Mouse (Mus musculus): ENCODE measurements around the gene Lrp4. TPM values are rescaled to one million over a fixed set of nuclear protein-coding genes. Genes with fewer than 3 reads are reported as not detected.

Gene Lrp4
- polyA plus RNA-seq, 1 experiment from 2014 or later: 6.3 TPM

DNA sequence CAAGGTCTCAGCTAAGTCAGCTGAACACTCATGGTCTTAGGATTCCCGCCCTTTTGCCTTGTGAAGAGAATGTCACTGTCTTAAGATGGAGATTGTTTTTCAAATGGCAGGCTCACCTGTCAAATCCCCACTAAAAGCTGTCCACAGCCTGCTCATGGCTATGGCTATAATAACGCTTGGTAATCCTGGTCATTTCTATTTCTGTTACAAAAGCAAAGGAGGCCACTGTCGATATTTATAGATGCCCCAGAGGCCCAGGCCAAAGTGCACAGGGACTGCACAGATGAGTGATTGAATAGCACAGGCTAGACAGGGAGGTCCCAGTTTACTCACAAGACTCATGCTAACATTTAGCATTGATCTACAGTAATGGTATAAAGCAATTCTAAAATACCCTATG lies 28.2 kb upstream of the Lrp4 start:
- no peak for ATAC-seq (replicated peaks; ENCODE audit: insufficient number of reproducible peaks, low FRiP score, low TSS enrichment, low read depth)
- Histone ChIP-seq H3K4me1 (ENCODE audit: control insufficient read depth, insufficient read depth, low read length) (no peaks in the 10 kb centered on the region), H3K4me2 (ENCODE audit: low read depth, low read length) (no peak overlapping the region), H3K9ac (replicated peaks; ENCODE audit: low read length) (no peak overlapping the region), H3K9me3 (replicated peaks; ENCODE audit: control insufficient read depth, low read length) (no peaks in the 10 kb centered on the region), H3K27ac (replicated peaks; ENCODE audit: low read depth, low read length) (no peak overlapping the region), H3K27me3 (ENCODE audit: control insufficient read depth, insufficient read depth, low read length) (no peaks in the 10 kb centered on the region), H3K36me3 (replicated peaks; ENCODE audit: control insufficient read depth, insufficient read depth, low read depth, low read length) (no peaks in the 10 kb centered on the region), H3K4me3 (ENCODE audit: low read depth, low read length) (no peak overlapping the region)
- no peak for DNase-seq (ENCODE audit: low spot score)
- 79% methylated on average over 3 of the region's 3 CpGs for WGBS

- ATAC-seq (replicated peaks; ENCODE audit: insufficient number of reproducible peaks, low FRiP score, low TSS enrichment, low read depth) (no peak), DNase-seq (ENCODE audit: low spot score) (no peak)
- no peaks in the 10 kb centered on the region for H3K27me3 ChIP-seq (ENCODE audit: control insufficient read depth, insufficient read depth, low read length)
- H3K27ac ChIP-seq (replicated peaks; ENCODE audit: low read depth, low read length): no peak overlapping the region
- H3K4me1 ChIP-seq (ENCODE audit: control insufficient read depth, insufficient read depth, low read length): no peaks in the 10 kb centered on the region
- H3K9ac ChIP-seq (replicated peaks; ENCODE audit: low read length): no peak overlapping the region
- 27% methylated on average over 9 of the region's 9 CpGs for WGBS
- H3K4me3 ChIP-seq (ENCODE audit: low read depth, low read length): no peak overlapping the region
- H3K36me3 ChIP-seq (replicated peaks; ENCODE audit: control insufficient read depth, insufficient read depth, low read depth, low read length): no peaks in the 10 kb centered on the region
- no peaks in the 10 kb centered on the region for H3K9me3 ChIP-seq (replicated peaks; ENCODE audit: control insufficient read depth, low read length)
- no peak overlapping the region for H3K4me2 ChIP-seq (ENCODE audit: low read depth, low read length)
Observed at GRCm38 (mm10) chr2:91429915-91430599, 27.3 kb upstream of the Lrp4 start.

GRCm38 (mm10) chr2:91430600-91430919 lies 26.8 kb upstream of the Lrp4 start:
- DNase-seq (ENCODE audit: low spot score) (peak; percentile 16), ATAC-seq (replicated peaks; ENCODE audit: insufficient number of reproducible peaks, low FRiP score, low TSS enrichment, low read depth) (peak; percentile 52; the same call in 1 of the 2 replicates)
- no peak overlapping the region for H3K9ac ChIP-seq (replicated peaks; ENCODE audit: low read length)
- no peaks in the 10 kb centered on the region for H3K4me1 ChIP-seq (ENCODE audit: control insufficient read depth, insufficient read depth, low read length)
- no peaks in the 10 kb centered on the region for H3K9me3 ChIP-seq (replicated peaks; ENCODE audit: control insufficient read depth, low read length)
- no peak overlapping the region for H3K4me2 ChIP-seq (ENCODE audit: low read depth, low read length)
- H3K27me3 ChIP-seq (ENCODE audit: control insufficient read depth, insufficient read depth, low read length): no peaks in the 10 kb centered on the region
- H3K4me3 ChIP-seq (ENCODE audit: low read depth, low read length): no peak overlapping the region
- 44% methylated on average over 6 of the region's 6 CpGs for WGBS
- H3K27ac ChIP-seq (replicated peaks; ENCODE audit: low read depth, low read length): no peak overlapping the region
- H3K36me3 ChIP-seq (replicated peaks; ENCODE audit: control insufficient read depth, insufficient read depth, low read depth, low read length): no peaks in the 10 kb centered on the region

DNA sequence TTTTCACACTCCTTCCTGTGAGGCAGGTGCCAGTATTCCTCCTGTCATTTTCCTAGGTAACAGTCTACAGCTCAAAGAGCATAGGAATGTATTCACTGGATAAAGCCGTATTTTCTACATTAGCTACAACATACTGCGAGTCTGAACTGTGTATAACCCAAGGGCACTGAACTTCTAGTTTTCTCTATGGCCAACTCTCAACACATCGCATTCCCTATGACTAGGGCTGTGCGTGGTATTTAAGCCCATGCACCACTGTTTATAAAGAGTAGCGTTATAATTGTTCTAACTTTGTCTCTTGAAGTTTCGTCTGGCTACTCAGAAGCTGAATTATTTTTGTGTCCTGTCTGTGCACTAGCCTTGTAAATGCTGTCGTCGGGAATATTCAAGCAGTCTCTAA lies 20.6 kb upstream of the Lrp4 start:
- Histone ChIP-seq H3K9ac (replicated peaks; ENCODE audit: low read length) (no peak overlapping the region), H3K36me3 (replicated peaks; ENCODE audit: control insufficient read depth, insufficient read depth, low read depth, low read length) (no peaks in the 10 kb centered on the region), H3K9me3 (replicated peaks; ENCODE audit: control insufficient read depth, low read length) (no peaks in the 10 kb centered on the region), H3K4me2 (ENCODE audit: low read depth, low read length) (no peak overlapping the region), H3K27ac (replicated peaks; ENCODE audit: low read depth, low read length) (no peak overlapping the region), H3K4me1 (ENCODE audit: control insufficient read depth, insufficient read depth, low read length) (no peaks in the 10 kb centered on the region), H3K4me3 (ENCODE audit: low read depth, low read length) (no peak overlapping the region), H3K27me3 (ENCODE audit: control insufficient read depth, insufficient read depth, low read length) (no peaks in the 10 kb centered on the region)
- 87% methylated on average over 8 of the region's 8 CpGs for WGBS
- ATAC-seq (replicated peaks; ENCODE audit: insufficient number of reproducible peaks, low FRiP score, low TSS enrichment, low read depth): no peak
- no peak for DNase-seq (ENCODE audit: low spot score)

DNA sequence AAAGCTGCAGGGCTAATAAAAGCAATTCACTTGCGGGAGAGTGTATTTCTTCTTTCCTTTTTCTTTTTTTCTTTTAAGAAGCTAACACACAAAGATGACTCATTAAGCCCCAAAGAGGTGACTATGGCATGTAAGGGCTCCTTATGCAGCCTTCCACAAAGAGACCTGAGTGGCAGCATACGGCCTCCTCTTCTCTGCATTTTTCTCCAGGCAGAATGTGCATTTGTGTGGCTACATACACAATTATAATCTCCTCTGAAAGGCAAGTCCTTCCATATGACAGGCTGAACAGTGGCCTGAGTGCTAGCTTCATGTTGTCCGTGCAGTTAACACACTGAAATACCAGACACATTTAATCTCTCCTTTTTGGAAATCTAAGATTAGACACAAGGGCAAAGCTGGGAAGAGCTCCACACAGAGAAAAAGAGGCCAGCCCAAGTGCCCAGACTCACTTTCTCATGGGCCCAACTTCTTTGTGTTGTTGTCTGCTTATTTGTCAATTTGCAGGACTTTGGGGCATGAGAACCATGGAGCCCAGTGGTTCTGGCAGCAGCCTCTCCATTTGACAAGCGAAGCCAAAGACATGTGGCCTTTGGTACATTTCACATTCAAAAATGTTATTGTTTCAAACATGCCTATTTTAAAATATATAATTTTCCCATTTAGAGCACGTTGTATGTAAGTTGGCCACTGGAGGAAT lies 20.0 kb upstream of the Lrp4 start:
- Histone ChIP-seq H3K9me3 (replicated peaks; ENCODE audit: control insufficient read depth, low read length) (no peaks in the 10 kb centered on the region), H3K9ac (replicated peaks; ENCODE audit: low read length) (no peak overlapping the region), H3K36me3 (replicated peaks; ENCODE audit: control insufficient read depth, insufficient read depth, low read depth, low read length) (no peaks in the 10 kb centered on the region), H3K27me3 (ENCODE audit: control insufficient read depth, insufficient read depth, low read length) (no peaks in the 10 kb centered on the region), H3K4me1 (ENCODE audit: control insufficient read depth, insufficient read depth, low read length) (no peaks in the 10 kb centered on the region), H3K4me3 (ENCODE audit: low read depth, low read length) (no peak overlapping the region), H3K27ac (replicated peaks; ENCODE audit: low read depth, low read length) (no peak overlapping the region), H3K4me2 (ENCODE audit: low read depth, low read length) (no peak overlapping the region)
- 81% methylated on average over 5 of the region's 5 CpGs for WGBS
- DNase-seq (ENCODE audit: low spot score): no peak
- ATAC-seq (replicated peaks; ENCODE audit: insufficient number of reproducible peaks, low FRiP score, low TSS enrichment, low read depth): no peak

DNA sequence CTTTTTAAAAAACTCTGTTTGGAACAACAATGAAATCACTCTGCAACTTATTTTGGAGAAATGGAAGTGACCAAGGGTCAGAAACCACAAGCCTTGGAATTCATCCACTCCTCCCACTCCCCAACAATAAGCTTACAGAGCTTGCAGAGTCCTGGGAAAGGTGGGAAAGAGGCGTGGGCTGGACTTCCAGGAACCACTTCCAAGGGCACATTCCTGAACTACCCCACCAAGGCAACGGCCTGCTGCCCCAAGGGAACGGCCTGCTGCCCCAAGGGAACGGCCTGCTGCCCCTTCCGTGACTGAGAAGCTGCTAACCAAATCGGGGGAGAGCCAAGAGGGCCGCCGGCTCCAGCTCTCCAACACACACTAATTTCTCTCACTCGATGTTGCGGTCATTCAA lies 18.0 kb upstream of the Lrp4 start:
- whole genome bisulfite sequencing: 76% methylated on average over 10 of the region's 10 CpGs
- Histone ChIP-seq H3K9ac (replicated peaks; ENCODE audit: low read length) (no peak overlapping the region), H3K4me3 (ENCODE audit: low read depth, low read length) (no peak overlapping the region), H3K9me3 (replicated peaks; ENCODE audit: control insufficient read depth, low read length) (no peaks in the 10 kb centered on the region), H3K27ac (replicated peaks; ENCODE audit: low read depth, low read length) (no peak overlapping the region), H3K4me1 (ENCODE audit: control insufficient read depth, insufficient read depth, low read length) (no peaks in the 10 kb centered on the region), H3K36me3 (replicated peaks; ENCODE audit: control insufficient read depth, insufficient read depth, low read depth, low read length) (no peaks in the 10 kb centered on the region), H3K4me2 (ENCODE audit: low read depth, low read length) (no peak overlapping the region), H3K27me3 (ENCODE audit: control insufficient read depth, insufficient read depth, low read length) (no peaks in the 10 kb centered on the region)
- no peak for ATAC-seq (replicated peaks; ENCODE audit: insufficient number of reproducible peaks, low FRiP score, low TSS enrichment, low read depth)
- no peak for DNase-seq (ENCODE audit: low spot score)

DNA sequence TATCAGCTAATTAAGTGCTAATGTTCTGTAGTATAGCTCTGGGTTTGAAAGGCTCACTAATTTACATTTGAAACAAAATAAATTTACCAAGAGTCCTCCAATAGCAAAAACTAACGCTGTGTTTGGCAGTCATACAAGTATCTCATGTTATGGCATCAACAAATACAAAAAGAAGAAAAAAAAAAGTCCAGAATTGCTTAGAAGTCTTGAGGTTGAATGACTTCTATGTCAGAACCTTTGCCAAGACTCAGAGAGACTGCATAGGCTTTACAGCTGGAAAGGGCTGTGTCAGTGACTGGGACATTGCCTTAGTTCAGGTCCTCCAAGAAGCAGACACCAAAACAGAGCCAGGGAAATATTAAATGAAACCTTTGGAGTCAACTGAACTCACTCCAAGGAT lies 17.4 kb upstream of the Lrp4 start:
- H3K9ac ChIP-seq (replicated peaks; ENCODE audit: low read length): no peak overlapping the region
- H3K4me2 ChIP-seq (ENCODE audit: low read depth, low read length): no peak overlapping the region
- no peaks in the 10 kb centered on the region for H3K9me3 ChIP-seq (replicated peaks; ENCODE audit: control insufficient read depth, low read length)
- no peak for DNase-seq (ENCODE audit: low spot score)
- ATAC-seq (replicated peaks; ENCODE audit: insufficient number of reproducible peaks, low FRiP score, low TSS enrichment, low read depth): no peak
- H3K4me1 ChIP-seq (ENCODE audit: control insufficient read depth, insufficient read depth, low read length): no peaks in the 10 kb centered on the region
- no peak overlapping the region for H3K27ac ChIP-seq (replicated peaks; ENCODE audit: low read depth, low read length)
- WGBS: 84% methylated on average over 1 of the region's 1 CpGs
- H3K4me3 ChIP-seq (ENCODE audit: low read depth, low read length): no peak overlapping the region
- H3K27me3 ChIP-seq (ENCODE audit: control insufficient read depth, insufficient read depth, low read length): no peaks in the 10 kb centered on the region
- H3K36me3 ChIP-seq (replicated peaks; ENCODE audit: control insufficient read depth, insufficient read depth, low read depth, low read length): no peaks in the 10 kb centered on the region

GRCm38 (mm10) chr2:91440686-91441085 lies 16.6 kb upstream of the Lrp4 start:
- Histone ChIP-seq H3K4me1 (ENCODE audit: control insufficient read depth, insufficient read depth, low read length) (no peaks in the 10 kb centered on the region), H3K4me3 (ENCODE audit: low read depth, low read length) (no peak overlapping the region), H3K9me3 (replicated peaks; ENCODE audit: control insufficient read depth, low read length) (no peaks in the 10 kb centered on the region), H3K4me2 (ENCODE audit: low read depth, low read length) (no peak overlapping the region), H3K9ac (replicated peaks; ENCODE audit: low read length) (no peak overlapping the region), H3K27me3 (ENCODE audit: control insufficient read depth, insufficient read depth, low read length) (no peaks in the 10 kb centered on the region), H3K36me3 (replicated peaks; ENCODE audit: control insufficient read depth, insufficient read depth, low read depth, low read length) (no peaks in the 10 kb centered on the region), H3K27ac (replicated peaks; ENCODE audit: low read depth, low read length) (no peak overlapping the region)
- DNase-seq (ENCODE audit: low spot score): no peak
- ATAC-seq (replicated peaks; ENCODE audit: insufficient number of reproducible peaks, low FRiP score, low TSS enrichment, low read depth): no peak
- 86% methylated on average over 5 of the region's 5 CpGs for WGBS

Data from embryonic facial prominence, embryonic 11.5 days (tissue).